Mouse (Mus musculus): Measurements from ENCODE around the gene Ube2o. TPM values are rescaled to one million over a fixed set of nuclear protein-coding genes. Genes with fewer than 3 reads are reported as not detected.

Gene Ube2o
- polyA plus RNA-seq, 1 experiment from 2014 or later: 14.4 TPM

DNA sequence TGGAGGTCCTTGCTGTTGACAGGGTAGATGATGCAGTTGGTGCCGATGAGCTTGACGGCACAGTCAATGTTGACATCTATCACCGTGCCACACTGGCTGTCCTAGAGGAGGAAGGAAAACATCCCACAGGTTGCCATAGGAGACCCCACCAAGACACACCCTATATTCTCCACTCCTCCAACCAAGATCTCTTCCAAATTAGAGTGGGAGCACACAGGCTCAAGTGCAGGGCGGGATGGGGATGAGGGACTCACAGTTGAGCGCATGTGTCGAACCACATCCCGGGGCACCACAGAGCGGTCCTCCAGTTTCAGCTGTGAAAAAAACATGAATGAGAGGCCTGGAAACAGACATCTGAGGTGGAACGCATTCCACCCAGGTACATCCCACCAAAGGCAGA lies 32.5 kb downstream of the Ube2o start:
- WGBS: 84% methylated on average over 9 of the region's 9 CpGs
- Histone ChIP-seq H3K9me3 (ENCODE audit: control insufficient read depth, low read length) (no peaks in the 10 kb centered on the region), H3K36me3 (ENCODE audit: control insufficient read depth, insufficient read depth, low read length) (peaks cover 42% of the 10 kb centered on the region), H3K4me3 (ENCODE audit: control insufficient read depth in 1 of 2, insufficient read depth in 1 of 2, low read depth in 1 of 2, low read length in 2 of 2) (no peak overlapping the region), H3K9ac (ENCODE audit: low read length) (no peak overlapping the region), H3K4me1 (ENCODE audit: control insufficient read depth in 2 of 2, insufficient read depth in 2 of 2, low read length in 2 of 2) (peaks cover 29 to 35% of the 10 kb centered on the region in 2 experiments), H3K27me3 (ENCODE audit: control insufficient read depth, insufficient read depth, low read length) (no peaks in the 10 kb centered on the region), H3K27ac (replicated peaks in 1 of 2; ENCODE audit: control insufficient read depth in 1 of 2, insufficient read depth in 1 of 2, low read depth in 2 of 2, low read length in 2 of 2) (no peak overlapping the region), H3K4me2 (ENCODE audit: low read length) (no peak overlapping the region)
- no peak for ATAC-seq (ENCODE audit: insufficient number of reproducible peaks, insufficient read depth, low FRiP score, low read depth)

GRCm38 (mm10) chr11:116547296-116548060 lies 33.8 kb downstream of the Ube2o start:
- no peak for ATAC-seq (ENCODE audit: insufficient number of reproducible peaks, insufficient read depth, low FRiP score, low read depth)
- Histone ChIP-seq H3K9ac (ENCODE audit: low read length) (no peak overlapping the region), H3K36me3 (ENCODE audit: control insufficient read depth, insufficient read depth, low read length) (peaks cover 55% of the 10 kb centered on the region), H3K27ac (replicated peaks in 1 of 2; ENCODE audit: control insufficient read depth in 1 of 2, insufficient read depth in 1 of 2, low read depth in 2 of 2, low read length in 2 of 2) (no peak overlapping the region), H3K4me1 (ENCODE audit: control insufficient read depth in 2 of 2, insufficient read depth in 2 of 2, low read length in 2 of 2) (peaks cover 27 to 31% of the 10 kb centered on the region in 2 experiments), H3K27me3 (ENCODE audit: control insufficient read depth, insufficient read depth, low read length) (no peaks in the 10 kb centered on the region), H3K4me2 (ENCODE audit: low read length) (no peak overlapping the region), H3K4me3 (ENCODE audit: control insufficient read depth in 1 of 2, insufficient read depth in 1 of 2, low read depth in 1 of 2, low read length in 2 of 2) (no peak overlapping the region), H3K9me3 (ENCODE audit: control insufficient read depth, low read length) (no peaks in the 10 kb centered on the region)
- 74% methylated on average over 17 of the region's 17 CpGs for WGBS

- no peaks in the 10 kb centered on the region for H3K27me3 ChIP-seq (ENCODE audit: control insufficient read depth, insufficient read depth, low read length)
- no peaks in the 10 kb centered on the region for H3K9me3 ChIP-seq (ENCODE audit: control insufficient read depth, low read length)
- no peaks in the 10 kb centered on the region for H3K4me1 ChIP-seq (ENCODE audit: control insufficient read depth in 2 of 2, insufficient read depth in 2 of 2, low read length in 2 of 2)
- 83% methylated on average over 4 of the region's 4 CpGs for WGBS
- H3K9ac ChIP-seq (ENCODE audit: low read length): no peak overlapping the region
- H3K4me3 ChIP-seq (ENCODE audit: control insufficient read depth in 1 of 2, insufficient read depth in 1 of 2, low read depth in 1 of 2, low read length in 2 of 2): no peak overlapping the region
- no peak overlapping the region for H3K4me2 ChIP-seq (ENCODE audit: low read length)
- peaks cover 93% of the 10 kb centered on the region for H3K36me3 ChIP-seq (ENCODE audit: control insufficient read depth, insufficient read depth, low read length)
- no peak overlapping the region for H3K27ac ChIP-seq (replicated peaks in 1 of 2; ENCODE audit: control insufficient read depth in 1 of 2, insufficient read depth in 1 of 2, low read depth in 2 of 2, low read length in 2 of 2)
- ATAC-seq (ENCODE audit: insufficient number of reproducible peaks, insufficient read depth, low FRiP score, low read depth): no peak
Observed at GRCm38 (mm10) chr11:116543110-116543509, 38.1 kb downstream of the Ube2o start.

DNA sequence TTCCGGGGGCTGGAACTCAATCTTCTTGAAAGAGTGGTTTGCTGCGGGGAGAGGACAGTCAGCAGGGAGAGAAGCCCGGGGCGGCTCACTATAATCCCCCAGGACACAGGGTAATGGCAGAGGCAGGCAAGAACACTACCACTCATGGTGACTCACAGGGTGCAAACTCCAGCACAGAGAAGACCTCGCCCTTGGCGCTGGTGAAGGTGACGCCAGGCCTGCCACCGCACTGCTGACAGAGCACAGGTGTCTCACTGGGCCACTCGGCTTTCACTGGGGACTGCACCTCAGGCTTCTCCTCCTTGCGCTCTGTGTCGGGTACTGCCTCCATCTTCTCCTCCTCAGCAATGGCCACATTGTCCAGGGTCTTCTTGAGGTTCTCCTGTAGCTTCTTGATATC lies 40.1 kb downstream of the Ube2o start:
- WGBS: 90% methylated on average over 11 of the region's 11 CpGs
- peaks cover 85% of the 10 kb centered on the region for H3K36me3 ChIP-seq (ENCODE audit: control insufficient read depth, insufficient read depth, low read length)
- no peak overlapping the region for H3K4me2 ChIP-seq (ENCODE audit: low read length)
- H3K4me1 ChIP-seq (ENCODE audit: control insufficient read depth in 2 of 2, insufficient read depth in 2 of 2, low read length in 2 of 2): peaks cover 6 to 9% of the 10 kb centered on the region in 2 experiments; a peak in 2 of 4 replicates
- H3K9me3 ChIP-seq (ENCODE audit: control insufficient read depth, low read length): no peaks in the 10 kb centered on the region
- no peak for ATAC-seq (ENCODE audit: insufficient number of reproducible peaks, insufficient read depth, low FRiP score, low read depth)
- no peaks in the 10 kb centered on the region for H3K27me3 ChIP-seq (ENCODE audit: control insufficient read depth, insufficient read depth, low read length)
- no peak overlapping the region for H3K9ac ChIP-seq (ENCODE audit: low read length)
- H3K27ac ChIP-seq (replicated peaks in 1 of 2; ENCODE audit: control insufficient read depth in 1 of 2, insufficient read depth in 1 of 2, low read depth in 2 of 2, low read length in 2 of 2): no peak overlapping the region
- H3K4me3 ChIP-seq (ENCODE audit: control insufficient read depth in 1 of 2, insufficient read depth in 1 of 2, low read depth in 1 of 2, low read length in 2 of 2): no peak overlapping the region

- H3K27me3 ChIP-seq (ENCODE audit: control insufficient read depth, insufficient read depth, low read length): peaks cover 2% of the 10 kb centered on the region
- ATAC-seq (ENCODE audit: insufficient number of reproducible peaks, insufficient read depth, low FRiP score, low read depth): no peak
- H3K27ac ChIP-seq (replicated peaks in 1 of 2; ENCODE audit: control insufficient read depth in 1 of 2, insufficient read depth in 1 of 2, low read depth in 2 of 2, low read length in 2 of 2): no peak overlapping the region
- H3K9ac ChIP-seq (ENCODE audit: low read length): no peak overlapping the region
- H3K4me3 ChIP-seq (ENCODE audit: control insufficient read depth in 1 of 2, insufficient read depth in 1 of 2, low read depth in 1 of 2, low read length in 2 of 2): no peak overlapping the region
- no peaks in the 10 kb centered on the region for H3K9me3 ChIP-seq (ENCODE audit: control insufficient read depth, low read length)
- peaks cover 56% of the 10 kb centered on the region for H3K36me3 ChIP-seq (ENCODE audit: control insufficient read depth, insufficient read depth, low read length)
- 79% methylated on average over 12 of the region's 12 CpGs for WGBS
- peaks cover 12 to 18% of the 10 kb centered on the region in 2 experiments for H3K4me1 ChIP-seq (ENCODE audit: control insufficient read depth in 2 of 2, insufficient read depth in 2 of 2, low read length in 2 of 2)
- no peak overlapping the region for H3K4me2 ChIP-seq (ENCODE audit: low read length)
Observed at GRCm38 (mm10) chr11:116538142-116538735, 43.0 kb downstream of the Ube2o start.

- Histone ChIP-seq H3K27ac (replicated peaks in 1 of 2; ENCODE audit: control insufficient read depth in 1 of 2, insufficient read depth in 1 of 2, low read depth in 2 of 2, low read length in 2 of 2) (no peak overlapping the region), H3K4me2 (ENCODE audit: low read length) (no peak overlapping the region), H3K36me3 (ENCODE audit: control insufficient read depth, insufficient read depth, low read length) (peaks cover 47% of the 10 kb centered on the region), H3K27me3 (ENCODE audit: control insufficient read depth, insufficient read depth, low read length) (peaks cover 11% of the 10 kb centered on the region), H3K9me3 (ENCODE audit: control insufficient read depth, low read length) (no peaks in the 10 kb centered on the region), H3K9ac (ENCODE audit: low read length) (no peak overlapping the region), H3K4me3 (ENCODE audit: control insufficient read depth in 1 of 2, insufficient read depth in 1 of 2, low read depth in 1 of 2, low read length in 2 of 2) (no peak overlapping the region), H3K4me1 (ENCODE audit: control insufficient read depth in 2 of 2, insufficient read depth in 2 of 2, low read length in 2 of 2) (peaks cover 12 to 24% of the 10 kb centered on the region in 2 experiments)
- 36% methylated on average over 5 of the region's 5 CpGs for WGBS
- no peak for ATAC-seq (ENCODE audit: insufficient number of reproducible peaks, insufficient read depth, low FRiP score, low read depth)
Observed at GRCm38 (mm10) chr11:116537388-116537787, 43.9 kb downstream of the Ube2o start.

DNA sequence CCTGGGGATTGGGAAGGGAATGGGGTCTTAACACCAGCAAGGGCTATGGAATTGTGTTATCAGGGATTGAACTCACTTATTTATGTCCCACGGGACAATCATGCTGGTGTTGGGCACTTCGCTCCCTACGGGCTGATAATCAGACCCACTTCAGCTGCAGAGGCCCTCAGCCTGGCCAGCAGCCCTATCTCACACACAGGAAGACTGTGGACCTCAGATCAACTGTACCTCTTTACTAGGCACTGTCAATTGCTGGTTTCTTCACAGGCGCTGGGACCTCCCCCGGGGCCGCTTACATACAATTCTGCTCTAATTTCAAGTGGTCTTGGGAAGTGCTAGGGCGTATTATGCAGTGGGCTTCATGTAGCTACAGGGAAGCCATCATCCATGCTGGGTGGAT lies 44.6 kb downstream of the Ube2o start:
- no peak for ATAC-seq (ENCODE audit: insufficient number of reproducible peaks, insufficient read depth, low FRiP score, low read depth)
- H3K27ac ChIP-seq (replicated peaks in 1 of 2; ENCODE audit: control insufficient read depth in 1 of 2, insufficient read depth in 1 of 2, low read depth in 2 of 2, low read length in 2 of 2): no peak overlapping the region

More for the DNA sequence above, 44.6 kb downstream of the Ube2o start:
- peaks cover 40% of the 10 kb centered on the region for H3K36me3 ChIP-seq (ENCODE audit: control insufficient read depth, insufficient read depth, low read length)
- H3K4me2 ChIP-seq (ENCODE audit: low read length): no peak overlapping the region
- H3K9me3 ChIP-seq (ENCODE audit: control insufficient read depth, low read length): no peaks in the 10 kb centered on the region
- WGBS: 53% methylated on average over 7 of the region's 7 CpGs
- peaks cover 18% of the 10 kb centered on the region for H3K27me3 ChIP-seq (ENCODE audit: control insufficient read depth, insufficient read depth, low read length)
- no peak overlapping the region; the same call in 1 of the 2 replicates for H3K9ac ChIP-seq (ENCODE audit: low read length)
- H3K4me1 ChIP-seq (ENCODE audit: control insufficient read depth in 2 of 2, insufficient read depth in 2 of 2, low read length in 2 of 2): peaks cover 15 to 31% of the 10 kb centered on the region in 2 experiments
- no peak overlapping the region for H3K4me3 ChIP-seq (ENCODE audit: control insufficient read depth in 1 of 2, insufficient read depth in 1 of 2, low read depth in 1 of 2, low read length in 2 of 2)

All from heart, embryonic 14.5 days (tissue).